21 mouse cellular contexts compared by ENCODE assay signal in the genomic region with DNA sequence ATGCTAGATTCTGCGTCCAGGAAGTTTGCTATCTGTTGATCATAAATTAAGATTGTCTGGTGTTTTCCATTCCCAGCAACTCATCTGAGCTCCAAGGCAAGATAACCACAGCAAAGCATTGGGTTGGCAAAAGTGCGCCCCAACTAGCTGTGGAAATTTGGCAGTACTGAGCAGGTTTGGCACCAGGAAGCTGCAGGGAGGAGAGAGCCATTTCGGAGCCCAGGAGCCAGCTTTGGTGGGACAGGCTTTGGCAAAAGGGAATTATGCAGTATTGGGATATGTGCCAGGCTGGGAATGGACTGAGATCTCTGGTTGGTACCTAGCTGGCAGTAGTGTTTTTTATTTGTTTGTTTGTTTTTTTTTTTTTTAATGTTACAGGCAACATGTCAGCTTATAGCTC.
A peak's percentile ranks its signal among the peaks of the same experiment; 100 is the strongest.
DNase-seq lines count a peak whose midpoint lies in the region; ATAC-seq and TF ChIP-seq lines count a peak whose summit lies in the region.
"Had no signal": no experiment of that assay in that cellular context is flagged by ENCODE, and none has a peak within 500 bp of the region (broad histone marks: within the 10 kb centered on the region; RNA-seq: fewer than 3 reads in every experiment).

No protein-coding gene starts in this region.

- no peak overlapping the region for H3K4me2 ChIP-seq in forebrain, embryonic 16.5 days (ENCODE audit: low read length)
- H3K4me2 ChIP-seq in forebrain, embryonic 13.5 days: no peak overlapping the region
- no peak overlapping the region for H3K4me2 ChIP-seq in midbrain, postnatal 0 days (ENCODE audit: low read depth, low read length, poor library complexity, severe bottlenecking)
- H3K4me2 ChIP-seq: heart, embryonic 11.5 days; heart, embryonic 15.5 days; hindbrain, embryonic 14.5 days had no signal

- WGBS in forebrain, embryonic 16.5 days: 69% methylated on average over 3 of the region's 3 CpGs
- WGBS in forebrain, embryonic 13.5 days: 85% methylated on average over 3 of the region's 3 CpGs
- 80% methylated on average over 3 of the region's 3 CpGs for WGBS in midbrain, postnatal 0 days
- WGBS in midbrain, embryonic 10.5 days: 95% methylated on average over 3 of the region's 3 CpGs

- H3K9me3 ChIP-seq in forebrain, embryonic 16.5 days (ENCODE audit: control insufficient read depth, low read length): no peaks in the 10 kb centered on the region
- no peaks in the 10 kb centered on the region for H3K9me3 ChIP-seq in forebrain, embryonic 13.5 days (replicated peaks)
- no peaks in the 10 kb centered on the region for H3K9me3 ChIP-seq in midbrain, postnatal 0 days (ENCODE audit: low read length)
- H3K9me3 ChIP-seq in midbrain, embryonic 10.5 days (replicated peaks): no peaks in the 10 kb centered on the region
- H3K9me3 ChIP-seq: embryonic facial prominence, embryonic 10.5 days; G1E; heart, embryonic 15.5 days had no signal

- peak; percentile 74 to 80 for DNase-seq in cerebellum, postnatal 10 days
- DNase-seq in layer of hippocampus, adult 2 months (ENCODE audit: low spot score in 2 of 2): no peak
- no peak for DNase-seq in layer of hippocampus, adult 9-11 months
- DNase-seq in midbrain, postnatal 0 days (ENCODE audit: low spot score): peak; percentile 10
- DNase-seq in midbrain, embryonic 10.5 days (ENCODE audit: low spot score): no peak
- DNase-seq: adrenal gland, postnatal 10 days; B cell, adult 2 months; cerebellum, adult 2 months; gastrocnemius, postnatal 14 days; heart, adult 2 months; heart, postnatal 14 days had no signal

- no peaks in the 10 kb centered on the region for H3K27me3 ChIP-seq in forebrain, embryonic 16.5 days (replicated peaks; ENCODE audit: control insufficient read depth, insufficient read depth, low read length)
- no peaks in the 10 kb centered on the region for H3K27me3 ChIP-seq in forebrain, embryonic 13.5 days
- H3K27me3 ChIP-seq in midbrain, postnatal 0 days (ENCODE audit: insufficient read depth, low read length): no peaks in the 10 kb centered on the region
- H3K27me3 ChIP-seq in midbrain, embryonic 10.5 days (ENCODE audit: low read depth, poor library complexity, severe bottlenecking): no peaks in the 10 kb centered on the region
- H3K27me3 ChIP-seq: heart, embryonic 15.5 days had no signal

- no peak for ATAC-seq in cerebellum, adult (ENCODE audit: insufficient number of reproducible peaks, low FRiP score, low TSS enrichment)
- ATAC-seq in forebrain, embryonic 16.5 days: peak; percentile 47
- ATAC-seq in forebrain, embryonic 13.5 days: no peak
- ATAC-seq in midbrain, postnatal 0 days (ENCODE audit: low FRiP score): no peak
- ATAC-seq: CD4-positive, CD25-positive, alpha-beta regulatory T cell, adult 4 months; intestine, embryonic 16.5 days had no signal

- H3K36me3 ChIP-seq in forebrain, embryonic 16.5 days (ENCODE audit: control insufficient read depth, insufficient read depth): no peaks in the 10 kb centered on the region
- H3K36me3 ChIP-seq in forebrain, embryonic 13.5 days (ENCODE audit: poor library complexity, severe bottlenecking): no peaks in the 10 kb centered on the region
- no peaks in the 10 kb centered on the region for H3K36me3 ChIP-seq in midbrain, postnatal 0 days (ENCODE audit: insufficient read depth, low read length)
- H3K36me3 ChIP-seq in midbrain, embryonic 10.5 days: no peaks in the 10 kb centered on the region
- H3K36me3 ChIP-seq: embryonic facial prominence, embryonic 10.5 days; G1E; heart, embryonic 15.5 days had no signal

- no peaks in the 10 kb centered on the region; the same call in 1 of the 2 replicates for H3K4me1 ChIP-seq in forebrain, embryonic 16.5 days (replicated peaks; ENCODE audit: control insufficient read depth, insufficient read depth, low read length)
- H3K4me1 ChIP-seq in forebrain, embryonic 13.5 days: no peaks in the 10 kb centered on the region
- H3K4me1 ChIP-seq in midbrain, postnatal 0 days (ENCODE audit: insufficient read depth, low read length): no peaks in the 10 kb centered on the region
- H3K4me1 ChIP-seq in midbrain, embryonic 10.5 days: no peaks in the 10 kb centered on the region
- H3K4me1 ChIP-seq: embryonic facial prominence, embryonic 10.5 days; heart, embryonic 15.5 days had no signal

- H3K4me3 ChIP-seq in forebrain, embryonic 16.5 days (replicated peaks; ENCODE audit: low read length): no peak overlapping the region
- no peak overlapping the region for H3K4me3 ChIP-seq in forebrain, embryonic 13.5 days
- H3K4me3 ChIP-seq in layer of hippocampus, adult 2 months: no peak overlapping the region
- H3K4me3 ChIP-seq in midbrain, postnatal 0 days (ENCODE audit: low read depth, low read length): no peak overlapping the region
- H3K4me3 ChIP-seq in midbrain, embryonic 10.5 days: no peak overlapping the region
- H3K4me3 ChIP-seq: embryonic facial prominence, embryonic 10.5 days; heart, adult 2 months; heart, embryonic 15.5 days had no signal

- TF ChIP-seq CTCF in layer of hippocampus, adult 2 months (conservative IDR thresholded peaks at IDR 0.05): 0 out of 2 replicates have a peak, but pooled peaks have one; percentile 5
- no peak for TF ChIP-seq CTCF in midbrain, postnatal 0 days (IDR thresholded peaks at IDR 0.05)

- H3K9ac ChIP-seq in forebrain, embryonic 16.5 days (replicated peaks; ENCODE audit: low read depth, low read length): no peak overlapping the region
- H3K9ac ChIP-seq in forebrain, embryonic 13.5 days: no peak overlapping the region
- H3K9ac ChIP-seq in midbrain, postnatal 0 days (replicated peaks; ENCODE audit: low read length, poor library complexity, severe bottlenecking): no peak overlapping the region
- H3K9ac ChIP-seq: heart, embryonic 15.5 days; hindbrain, embryonic 14.5 days had no signal

- no peak overlapping the region for H3K27ac ChIP-seq in forebrain, embryonic 16.5 days (ENCODE audit: low read length)
- no peak overlapping the region for H3K27ac ChIP-seq in forebrain, embryonic 13.5 days
- H3K27ac ChIP-seq in layer of hippocampus, adult 2 months: no peak overlapping the region
- no peak overlapping the region for H3K27ac ChIP-seq in midbrain, postnatal 0 days (ENCODE audit: low read depth, low read length)
- no peak overlapping the region for H3K27ac ChIP-seq in midbrain, embryonic 10.5 days (replicated peaks)
- H3K27ac ChIP-seq: embryonic facial prominence, embryonic 10.5 days; heart, adult 2 months; heart, embryonic 15.5 days; hindbrain, embryonic 14.5 days had no signal

Comparison
In these comparisons a context has a peak if more than half of its experiments do, and no peak if none do; other contexts are left out.
1. DNase-seq: peak in cerebellum, postnatal 10 days (2 of 2) and midbrain, postnatal 0 days (single experiment); none in layer of hippocampus, adult 2 months (0 of 2), layer of hippocampus, adult 9-11 months (single experiment) and midbrain, embryonic 10.5 days (single experiment).